Comparison of ENCODE assay signal across 27 mouse cellular contexts in genomic region chr5:102306718-102307117, GRCm38 (mm10).
DNase-seq lines count a peak whose midpoint lies in the region; ATAC-seq and TF ChIP-seq lines count a peak whose summit lies in the region.
"Had no signal": no experiment of that assay in that cellular context is flagged by ENCODE, and none has a peak within 500 bp of the region (broad histone marks: within the 10 kb centered on the region; RNA-seq: fewer than 3 reads in every experiment).

No protein-coding gene starts in this region.

- no peak overlapping the region for H3K9ac ChIP-seq in forebrain, embryonic 13.5 days
- no peak overlapping the region for H3K9ac ChIP-seq in forebrain, embryonic 16.5 days (replicated peaks; ENCODE audit: low read depth, low read length)
- H3K9ac ChIP-seq: heart, embryonic 12.5 days; heart, embryonic 15.5 days; hindbrain, embryonic 13.5 days; intestine, embryonic 15.5 days had no signal

- DNase-seq in Patski (ENCODE audit: low read depth, low spot score), result peak; percentile 69
- DNase-seq in ZHBTc4 (ENCODE audit: low read depth, low spot score), result peak; percentile 22
- no peak for DNase-seq in lung, adult 18-20 months
- no peak for DNase-seq in layer of hippocampus, adult 18-20 months (ENCODE audit: low spot score in 2 of 2)
- DNase-seq in gastrocnemius, postnatal 25 days, result no peak
- DNase-seq: adrenal gland, adult 2 months; adrenal gland, postnatal 14 days; cerebellum, adult 11-12 months; cerebellum, adult 8-10 months; cerebellum, postnatal 10 days; cerebellum, postnatal 36 days; gastrocnemius, postnatal 10 days; heart, adult 18-20 months; heart, postnatal 10 days; heart, postnatal 36 days; kidney, adult 11 months; kidney, adult 8-10 months had no signal

- 43% methylated on average over 3 of the region's 3 CpGs for WGBS in forebrain, embryonic 13.5 days
- WGBS in forebrain, embryonic 16.5 days, result 31% methylated on average over 3 of the region's 3 CpGs

- no peaks in the 10 kb centered on the region for H3K9me3 ChIP-seq in forebrain, embryonic 13.5 days (replicated peaks)
- no peaks in the 10 kb centered on the region for H3K9me3 ChIP-seq in forebrain, embryonic 16.5 days (ENCODE audit: control insufficient read depth, low read length)
- H3K9me3 ChIP-seq: heart, embryonic 12.5 days; heart, embryonic 15.5 days; hindbrain, embryonic 10.5 days; hindbrain, embryonic 13.5 days; intestine, embryonic 15.5 days had no signal

- POLR2A ChIA-PET in Patski (lab: Charles Lee), result no interaction called here

- peaks cover 11% of the 10 kb centered on the region for H3K4me1 ChIP-seq in forebrain, embryonic 13.5 days
- peaks cover 6% of the 10 kb centered on the region; the same call in 1 of the 2 replicates for H3K4me1 ChIP-seq in forebrain, embryonic 16.5 days (replicated peaks; ENCODE audit: control insufficient read depth, insufficient read depth, low read length)
- H3K4me1 ChIP-seq: heart, embryonic 12.5 days; heart, embryonic 15.5 days; hindbrain, embryonic 10.5 days; hindbrain, embryonic 13.5 days; intestine, embryonic 15.5 days had no signal

- H3K36me3 ChIP-seq in forebrain, embryonic 13.5 days (ENCODE audit: poor library complexity, severe bottlenecking), result no peaks in the 10 kb centered on the region
- H3K36me3 ChIP-seq in forebrain, embryonic 16.5 days (ENCODE audit: control insufficient read depth, insufficient read depth), result no peaks in the 10 kb centered on the region
- H3K36me3 ChIP-seq: heart, embryonic 12.5 days; heart, embryonic 15.5 days; hindbrain, embryonic 10.5 days; hindbrain, embryonic 13.5 days; intestine, embryonic 15.5 days had no signal

- H3K4me3 ChIP-seq in forebrain, embryonic 13.5 days, result no peak overlapping the region
- H3K4me3 ChIP-seq in forebrain, embryonic 16.5 days (replicated peaks; ENCODE audit: low read length), result no peak overlapping the region
- H3K4me3 ChIP-seq: heart, embryonic 12.5 days; heart, embryonic 15.5 days; hindbrain, embryonic 10.5 days; hindbrain, embryonic 13.5 days; intestine, embryonic 15.5 days had no signal

- in situ Hi-C loops in Patski (cut with MboI; ENCODE audit: low pct_unique_long_range_greater_than_20kb), result no loop called here

- TF ChIP-seq CTCF in Patski (IDR thresholded peaks at IDR 0.05), result no peak

- no peaks in the 10 kb centered on the region for H3K27me3 ChIP-seq in Patski
- no peaks in the 10 kb centered on the region for H3K27me3 ChIP-seq in forebrain, embryonic 13.5 days
- H3K27me3 ChIP-seq in forebrain, embryonic 16.5 days (replicated peaks; ENCODE audit: control insufficient read depth, insufficient read depth, low read length), result no peaks in the 10 kb centered on the region
- H3K27me3 ChIP-seq: heart, embryonic 12.5 days; heart, embryonic 15.5 days; hindbrain, embryonic 13.5 days; intestine, embryonic 15.5 days had no signal

- ATAC-seq in Patski, result peak; percentile 73
- peak; percentile 83 for ATAC-seq in forebrain, embryonic 13.5 days
- ATAC-seq in forebrain, embryonic 16.5 days, result peak; percentile 87
- no peak for ATAC-seq in erythroid progenitor cell, adult 5-6 weeks (replicated peaks; ENCODE audit: low FRiP score, poor library complexity, severe bottlenecking)
- ATAC-seq: CD4-positive, CD25-positive, alpha-beta regulatory T cell, adult 4 months; hindbrain, embryonic 16.5 days; intestine, embryonic 15.5 days had no signal

- no peak overlapping the region for H3K27ac ChIP-seq in forebrain, embryonic 13.5 days
- peak overlapping the region; percentile 41 for H3K27ac ChIP-seq in forebrain, embryonic 16.5 days (ENCODE audit: low read length)
- H3K27ac ChIP-seq: heart, embryonic 15.5 days; hindbrain, embryonic 10.5 days; hindbrain, embryonic 13.5 days; intestine, embryonic 15.5 days had no signal

- H3K4me2 ChIP-seq in forebrain, embryonic 13.5 days, result no peak overlapping the region
- no peak overlapping the region for H3K4me2 ChIP-seq in forebrain, embryonic 16.5 days (ENCODE audit: low read length)
- H3K4me2 ChIP-seq: heart, embryonic 12.5 days; heart, embryonic 15.5 days; hindbrain, embryonic 13.5 days; intestine, embryonic 15.5 days had no signal

- CTCF ChIA-PET in Patski (lab: Charles Lee), result interaction anchor here (1.9 kb wide), 1 partner anchor 18 kb away, joined by 6 read pairs; no protein-coding TSS in a partner anchor

Comparison
In these comparisons a context has a peak if more than half of its experiments do, and no peak if none do; other contexts are left out.
1. DNase-seq: peak in Patski (single experiment) and ZHBTc4 (single experiment); none in lung, adult 18-20 months (0 of 2), layer of hippocampus, adult 18-20 months (0 of 2) and gastrocnemius, postnatal 25 days (single experiment).